Mouse (Mus musculus) heart, postnatal 14 days (tissue): Measurements from ENCODE around the gene Slc41a2. TPM values are rescaled to one million over a fixed set of nuclear protein-coding genes. Genes with fewer than 3 reads are reported as not detected.

ENCODE experiments used
- DNase-seq, 2 experiments: peaks; one replicate each; pipeline ENCODE4 v3.0.0; 2021 to 2022
- intact Hi-C: fragments of 180-260 bp; cut with DNase I; formaldehyde crosslinking; loops from one replicate; pipeline ENCODE4 v1.15.1; 2025
- total RNA-seq, 2 experiments: library from RNA; stranded (reverse); gene quantifications; 2 replicates each; pipeline ENCODE4 v1.2.3; 2021

Gene Slc41a2
- total RNA-seq, 2 experiments from 2014 or later: 0.84 to 1.5 TPM

GRCm38 (mm10) chr10:83244131-83244530, 93.6 kb downstream of the Slc41a2 start:
- DNase-seq: no peak
- intact Hi-C loops: no loop called here

GRCm38 (mm10) chr10:83242106-83242686, 95.5 kb downstream of the Slc41a2 start:
- intact Hi-C loops: no loop called here
- DNase-seq: no peak

GRCm38 (mm10) chr10:83234391-83234790, 103.3 kb downstream of the Slc41a2 start:
- intact Hi-C loops: no loop called here
- peak; percentile 22 to 24 for DNase-seq

- intact Hi-C loops: no loop called here
- no peak for DNase-seq
These were observed 103.7 kb downstream of the Slc41a2 start for GRCm38 (mm10) chr10:83233967-83234366.

GRCm38 (mm10) chr10:83228626-83229025, 109.1 kb downstream of the Slc41a2 start:
- DNase-seq: no peak
- intact Hi-C loops: no loop called here

- intact Hi-C loops: no loop called here
- peak; percentile 11 to 34 for DNase-seq
These were observed 112.7 kb downstream of the Slc41a2 start for GRCm38 (mm10) chr10:83224999-83225398.

- DNase-seq: no peak
- intact Hi-C loops: no loop called here
These were observed 116.8 kb downstream of the Slc41a2 start for GRCm38 (mm10) chr10:83220847-83221246.

GRCm38 (mm10) chr10:83220217-83220616, 117.5 kb downstream of the Slc41a2 start:
- intact Hi-C loops: no loop called here
- no peak for DNase-seq

GRCm38 (mm10) chr10:83219729-83220128, 118.0 kb downstream of the Slc41a2 start:
- intact Hi-C loops: no loop called here
- peak; percentile 54 to 75 for DNase-seq

- no peak for DNase-seq
- intact Hi-C loops: no loop called here
These were observed 118.9 kb downstream of the Slc41a2 start for GRCm38 (mm10) chr10:83218778-83219177.

- DNase-seq: peak; percentile 49 to 61
- intact Hi-C loops: no loop called here
These were observed 120.4 kb downstream of the Slc41a2 start for GRCm38 (mm10) chr10:83217256-83217655.

- DNase-seq: no peak
- intact Hi-C loops: no loop called here
These were observed 122.1 kb downstream of the Slc41a2 start for GRCm38 (mm10) chr10:83215559-83215958.

- DNase-seq: no peak
- intact Hi-C loops: no loop called here
These were observed 125.1 kb downstream of the Slc41a2 start for GRCm38 (mm10) chr10:83212618-83213017.

- intact Hi-C loops: no loop called here
- no peak for DNase-seq
These were observed 126.6 kb downstream of the Slc41a2 start for GRCm38 (mm10) chr10:83210968-83211583.

GRCm38 (mm10) chr10:83210122-83210521, 127.6 kb downstream of the Slc41a2 start:
- intact Hi-C loops: no loop called here
- DNase-seq: no peak

- no peak for DNase-seq
- intact Hi-C loops: no loop called here
These were observed 128.3 kb downstream of the Slc41a2 start for GRCm38 (mm10) chr10:83209388-83209787.

- intact Hi-C loops: no loop called here
- DNase-seq: no peak
These were observed 129.2 kb downstream of the Slc41a2 start for GRCm38 (mm10) chr10:83208436-83208835.

- intact Hi-C loops: no loop called here
- DNase-seq: no peak
These were observed 134.6 kb downstream of the Slc41a2 start for GRCm38 (mm10) chr10:83202906-83203702.

GRCm38 (mm10) chr10:83201525-83201924, 136.2 kb downstream of the Slc41a2 start:
- no peak for DNase-seq
- intact Hi-C loops: no loop called here

- intact Hi-C loops: loop anchor here (2.0 kb wide), 1 partner anchor 290 kb away; no protein-coding TSS in a partner anchor
- DNase-seq: no peak
These were observed 138.4 kb downstream of the Slc41a2 start for GRCm38 (mm10) chr10:83199290-83199689.

- intact Hi-C loops: loop anchor here (2.0 kb wide), 1 partner anchor 290 kb away; no protein-coding TSS in a partner anchor
- no peak for DNase-seq
These were observed 139.0 kb downstream of the Slc41a2 start for GRCm38 (mm10) chr10:83198692-83199091.
